Mouse (Mus musculus) megakaryocyte, embryonic 14.5 days (primary cell): ENCODE measurements at regions not wholly inside any gene's neighbourhood (a gene's known extent, or its start where the extent isn't known, plus 50 kb on each side); places are given as distances from the start of the nearest gene placed in this dataset.

Source experiments
- FLI1 ChIP-seq: IDR thresholded peaks from 2 replicates; pipeline ENCODE4 v1.6.1; 2012; ENCODE audit warnings: low read length, inconsistent platforms, mixed read lengths
- GATA1 ChIP-seq: IDR thresholded peaks from 3 replicates; pipeline ENCODE4 v1.6.1; 2012; ENCODE audit warnings: mixed read lengths, low read length, inconsistent platforms, borderline replicate concordance

- TF ChIP-seq GATA1 (no peak), FLI1 (no peak)
Measured at GRCm38 (mm10) chr2:128263880-128264279, 138.0 kb downstream of the Bcl2l11 start.
